Mouse (Mus musculus) kidney, adult 10 weeks (tissue): ENCODE data around the gene Agbl4. TPM values are rescaled to one million over a fixed set of nuclear protein-coding genes. Genes with fewer than 3 reads are reported as not detected.

Experiments
- polyA plus RNA-seq: library from polyadenylated mRNA; stranded (reverse); fragments of 350-450 nt; fragmentation: Illumina TruSeq; extraction: RNeasy Lipid Tissue Mini Kit (QIAGEN cat#74804); gene quantifications from one replicate; pipeline ENCODE4 v1.2.3, GENCODE M21; 2014; ENCODE audit warnings: low read depth, low replicate concordance

The Agbl4 gene
- not detected for polyA plus RNA-seq

DNA sequence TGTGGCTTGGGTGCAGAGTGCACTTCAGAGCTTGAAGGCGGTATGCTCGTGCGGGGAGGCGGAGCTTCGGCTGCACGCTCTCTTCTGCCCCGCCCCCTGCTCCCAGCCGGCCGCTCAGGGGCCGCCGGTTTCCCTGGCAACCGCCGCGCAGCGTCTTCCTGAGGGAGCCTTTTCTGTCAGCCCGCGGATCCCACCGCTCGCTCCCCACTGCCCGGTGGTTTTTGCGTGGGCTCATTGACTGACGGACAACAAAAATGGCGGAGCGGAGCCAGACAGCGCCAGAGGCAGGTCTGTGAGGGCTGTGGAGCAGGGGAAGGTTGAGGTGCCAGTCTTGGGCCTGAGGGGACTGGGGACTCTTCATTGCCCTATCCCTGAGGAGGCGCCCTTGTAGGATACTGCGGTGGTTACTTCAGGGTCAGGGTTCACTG is at the start of gene Agbl4:
TSS of gene Agbl4 (plus strand) at position 44 of the 428 bp plus-strand sequence.

DNA sequence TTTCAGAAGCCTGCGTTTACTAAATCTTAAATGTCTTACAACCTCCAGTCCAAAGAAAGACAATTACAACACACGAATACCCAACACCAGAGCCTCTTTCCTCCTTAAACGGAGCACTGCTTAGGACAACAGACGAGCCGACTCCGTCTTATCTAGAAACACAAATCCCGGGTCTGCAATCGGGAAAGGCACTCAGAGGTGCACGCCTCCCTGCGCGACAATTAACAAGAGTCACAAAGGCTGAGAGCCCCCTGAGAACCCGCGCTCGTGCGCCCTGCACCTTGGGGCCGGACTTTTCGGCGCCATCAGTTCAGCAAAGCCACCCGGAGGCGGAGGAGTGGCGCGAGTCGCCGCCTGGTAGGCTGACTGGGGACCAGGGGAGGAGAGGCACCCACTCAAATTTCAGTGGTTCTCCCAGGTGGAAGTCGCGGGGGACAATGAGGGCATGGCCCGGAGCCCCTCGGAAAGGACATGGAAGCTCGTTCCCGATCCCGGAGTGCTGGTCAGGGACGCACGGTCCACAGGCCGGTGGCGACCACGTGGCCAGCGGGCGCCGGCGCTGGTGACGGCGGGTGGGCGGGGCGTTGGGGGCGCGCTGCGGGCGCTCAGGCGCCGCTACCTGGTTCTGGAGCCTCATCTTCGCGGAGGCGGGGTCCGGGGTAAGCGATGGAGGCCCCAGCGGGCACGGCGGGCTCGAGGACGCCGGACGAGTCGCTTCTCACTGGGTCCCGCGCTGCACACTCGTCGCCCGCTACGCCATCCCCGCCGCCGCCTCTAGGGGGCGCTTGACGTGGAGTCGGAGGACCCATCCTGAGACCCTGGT is 46.1 kb upstream of the Agbl4 start, which contains the start of gene Elavl4:
TSS of gene Elavl4 (minus strand) at position 732 of the 823 bp plus-strand sequence.

DNA sequence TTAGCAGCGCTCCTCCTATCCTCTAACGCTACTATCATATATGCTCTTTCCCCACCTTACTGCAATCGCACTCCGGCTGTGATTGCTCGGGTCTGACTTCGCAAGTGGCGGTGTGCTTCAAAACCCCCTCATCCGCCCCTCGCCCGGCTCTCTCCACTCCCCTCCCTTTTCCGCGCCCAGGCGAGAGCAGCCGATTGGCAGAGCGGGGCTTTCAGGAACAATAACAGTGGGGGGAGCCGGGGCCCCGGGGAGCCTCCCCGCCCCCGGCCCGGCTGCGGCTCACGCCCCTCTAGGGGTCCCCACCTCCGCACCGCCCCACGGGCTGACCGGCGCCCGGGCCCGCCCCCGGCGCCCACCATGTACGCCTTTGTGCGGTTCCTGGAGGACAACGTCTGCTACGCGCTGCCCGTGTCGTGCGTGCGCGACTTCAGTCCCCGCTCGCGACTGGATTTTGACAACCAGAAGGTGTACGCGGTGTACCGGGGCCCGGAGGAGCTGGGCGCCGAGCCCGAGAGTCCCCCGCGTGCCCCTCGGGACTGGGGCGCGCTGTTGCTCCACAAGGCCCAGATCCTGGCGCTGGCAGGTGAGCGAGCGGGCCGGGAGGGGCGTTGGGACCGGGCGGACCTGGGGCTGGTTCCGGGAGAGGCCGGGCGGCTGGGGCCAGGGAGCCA is 1017.5 kb downstream of the Agbl4 start, which contains the start of gene Bend5:
TSS of gene Bend5 (plus strand) at position 189 of the 671 bp plus-strand sequence.

Other genes with a start within 250 kb of the Agbl4 start
- not detected for gene Elavl4, start 45.8 kb upstream of the Agbl4 start, polyA plus RNA-seq